Mouse (Mus musculus) small intestine, adult 2 months (tissue): ENCODE measurements around the gene Rab10. TPM values are rescaled to one million over a fixed set of nuclear protein-coding genes. Genes with fewer than 3 reads are reported as not detected.
A peak's percentile ranks its signal among the peaks of the same experiment; 100 is the strongest.

ENCODE experiments used
- H3K27ac ChIP-seq: fragments of 200-500 bp; 2 replicates; pipeline ENCODE4 v1.5.1; 2012; ENCODE audit warnings: low read depth, low read length, control low read depth, inconsistent platforms; ENCODE audit not compliant: insufficient read depth
- H3K27me3 ChIP-seq: fragments of 200-500 bp; 2 replicates; pipeline ENCODE4 v1.6.1; 2012; ENCODE audit warnings: mild to moderate bottlenecking, moderate library complexity, low read length, inconsistent platforms; ENCODE audit not compliant: control insufficient read depth, insufficient read depth
- H3K36me3 ChIP-seq: fragments of 200-500 bp; 2 replicates; pipeline ENCODE4 v1.6.1; 2012; ENCODE audit warnings: mild to moderate bottlenecking, low read length, control low read depth, inconsistent platforms; ENCODE audit not compliant: control insufficient read depth, insufficient read depth
- H3K4me1 ChIP-seq: fragments of 200-500 bp; 2 replicates; pipeline ENCODE4 v1.6.1; 2012; ENCODE audit warnings: low read length, inconsistent platforms, mixed read lengths; ENCODE audit not compliant: control insufficient read depth, insufficient read depth, insufficient read length
- H3K4me3 ChIP-seq: fragments of 200-500 bp; 2 replicates; pipeline ENCODE4 v1.5.1; 2012; ENCODE audit warnings: low read depth, mild to moderate bottlenecking, control low read depth, inconsistent platforms, low read length, moderate library complexity
- CTCF ChIP-seq: fragments of 200-500 bp; IDR thresholded peaks from 2 replicates; pipeline ENCODE4 v1.5.1; 2012; ENCODE audit warnings: low read depth, mild to moderate bottlenecking, control low read depth, inconsistent platforms, low read length, moderate library complexity, mixed read lengths; ENCODE audit not compliant: insufficient replicate concordance, insufficient read length; ENCODE audit errors: extremely low read depth
- POLR2A ChIP-seq: fragments of 200-500 bp; IDR thresholded peaks from 2 replicates; pipeline ENCODE4 v1.6.1; 2012; ENCODE audit warnings: low read depth, mild to moderate bottlenecking, control low read depth, inconsistent platforms, low read length, moderate library complexity
- WGBS: fragments of 180-500 bp; shearing (Covaris S2); methylation state at CpG from one replicate; pipeline ENCODE4 v1.1.7; 2018; 5-methylcytosine and 5-hydroxymethylcytosine counted together
- polyA plus RNA-seq: library from polyadenylated mRNA; depleted of rRNA; stranded (reverse); fragments of >200 nt; gene quantifications from 2 replicates; pipeline ENCODE4 v1.2.3, GENCODE M21; 2012

Rab10 gene
- polyA plus RNA-seq, 1 experiment, result 21.4 TPM

DNA sequence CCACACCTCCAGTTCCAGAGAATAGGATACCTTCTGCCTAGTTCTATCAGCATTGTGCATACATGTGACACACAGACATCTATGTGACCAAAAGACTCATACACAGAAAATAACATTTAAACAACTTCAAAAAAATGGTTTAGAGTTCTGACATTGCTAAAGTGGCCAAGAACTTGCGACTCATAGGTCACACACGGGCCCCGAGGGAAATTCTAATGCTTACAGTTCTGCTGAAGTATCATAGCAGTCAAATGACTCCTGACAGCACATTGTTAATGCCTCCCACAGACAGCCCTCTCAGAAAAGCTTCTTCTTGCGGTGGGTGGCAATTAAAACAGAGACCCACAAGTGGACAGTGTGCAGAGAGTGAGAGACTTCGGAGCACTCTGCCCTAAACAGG, 35.3 kb upstream of the Rab10 start:
- Histone ChIP-seq H3K36me3 (no peaks in the 10 kb centered on the region), H3K4me3 (no peak overlapping the region), H3K4me1 (no peaks in the 10 kb centered on the region), H3K27ac (no peak overlapping the region), H3K27me3 (no peaks in the 10 kb centered on the region)
- 75% methylated on average over 5 of the region's 5 CpGs for WGBS
- TF ChIP-seq CTCF (no peak), POLR2A (no peak)

DNA sequence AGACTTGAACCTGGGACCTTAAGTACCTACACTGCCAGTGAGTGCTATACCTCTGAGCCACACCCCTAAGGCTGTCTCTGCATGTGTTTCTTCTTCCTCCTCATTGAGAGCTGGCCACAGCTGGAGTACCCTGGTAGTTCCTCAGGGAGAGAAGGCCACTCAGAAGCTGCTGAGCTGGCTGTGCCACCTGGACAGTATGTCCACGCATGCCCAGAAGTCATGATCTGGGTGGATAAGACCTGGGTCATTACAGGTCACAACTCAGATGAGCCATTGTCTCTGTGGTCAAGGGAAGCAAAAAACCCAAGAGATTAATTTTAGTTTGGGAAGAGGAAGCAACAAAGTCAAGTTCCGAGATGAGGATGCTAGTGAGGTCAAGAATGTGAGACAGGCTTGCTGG, 34.4 kb upstream of the Rab10 start:
- no peak overlapping the region for H3K27ac ChIP-seq
- no peak overlapping the region for H3K4me3 ChIP-seq
- no peaks in the 10 kb centered on the region for H3K4me1 ChIP-seq
- TF ChIP-seq POLR2A, result no peak
- no peak for TF ChIP-seq CTCF
- H3K27me3 ChIP-seq, result no peaks in the 10 kb centered on the region
- no peaks in the 10 kb centered on the region for H3K36me3 ChIP-seq
- WGBS, result 77% methylated on average over 2 of the region's 2 CpGs

DNA sequence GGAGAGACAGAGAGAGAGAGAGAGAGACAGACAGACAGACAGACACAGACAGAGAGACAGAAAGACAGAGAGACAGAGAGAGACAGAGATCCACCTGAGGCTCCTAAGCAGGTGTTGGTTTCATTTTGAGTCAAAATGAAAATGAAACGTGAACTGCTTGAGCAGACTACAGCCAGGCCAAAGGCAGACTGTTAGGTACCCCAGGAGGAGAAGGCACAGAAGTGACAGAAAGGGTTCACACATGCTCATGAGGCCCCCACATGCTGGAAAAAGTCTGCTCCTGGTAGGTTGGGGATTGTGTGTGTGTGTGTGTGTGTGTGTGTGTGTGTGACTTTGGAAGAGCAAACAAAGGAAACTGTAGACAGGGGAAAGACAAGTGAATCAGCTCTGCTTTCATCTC, 29.2 kb upstream of the Rab10 start:
- H3K4me1 ChIP-seq, result 0 out of 2 replicates have a peak, but pooled peaks cover 3% of the 10 kb centered on the region
- TF ChIP-seq POLR2A, result no peak
- no peak for TF ChIP-seq CTCF
- WGBS, result 32% methylated on average over 1 of the region's 1 CpGs
- peak overlapping the region; percentile 28; the same call in 1 of the 2 replicates for H3K27ac ChIP-seq
- no peaks in the 10 kb centered on the region for H3K27me3 ChIP-seq
- H3K4me3 ChIP-seq, result no peak overlapping the region
- no peaks in the 10 kb centered on the region for H3K36me3 ChIP-seq

DNA sequence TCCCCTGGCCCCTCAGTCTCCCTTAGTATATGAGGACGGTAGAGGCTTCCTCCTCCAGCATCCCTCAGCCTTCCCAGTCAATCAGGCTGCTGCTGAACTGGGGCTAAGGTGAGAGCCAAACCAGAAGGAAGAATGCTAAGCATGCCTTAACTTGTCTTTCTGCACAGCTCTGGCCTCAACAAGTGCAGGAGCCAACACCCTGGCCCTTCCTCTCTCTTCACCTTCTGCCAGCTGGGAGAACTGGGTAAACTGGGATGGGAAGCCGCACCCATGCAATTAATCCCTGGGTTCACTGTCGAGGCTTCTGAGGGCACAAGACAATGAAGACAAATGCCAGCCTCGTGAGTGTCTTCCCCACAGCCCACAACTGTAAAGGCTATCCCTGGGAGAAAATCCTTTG, 19.9 kb upstream of the Rab10 start:
- no peaks in the 10 kb centered on the region for H3K4me1 ChIP-seq
- TF ChIP-seq POLR2A (no peak), CTCF (no peak)
- WGBS, result 65% methylated on average over 4 of the region's 4 CpGs
- H3K27me3 ChIP-seq, result no peaks in the 10 kb centered on the region
- H3K4me3 ChIP-seq, result no peak overlapping the region
- no peak overlapping the region for H3K27ac ChIP-seq
- H3K36me3 ChIP-seq, result no peaks in the 10 kb centered on the region

DNA sequence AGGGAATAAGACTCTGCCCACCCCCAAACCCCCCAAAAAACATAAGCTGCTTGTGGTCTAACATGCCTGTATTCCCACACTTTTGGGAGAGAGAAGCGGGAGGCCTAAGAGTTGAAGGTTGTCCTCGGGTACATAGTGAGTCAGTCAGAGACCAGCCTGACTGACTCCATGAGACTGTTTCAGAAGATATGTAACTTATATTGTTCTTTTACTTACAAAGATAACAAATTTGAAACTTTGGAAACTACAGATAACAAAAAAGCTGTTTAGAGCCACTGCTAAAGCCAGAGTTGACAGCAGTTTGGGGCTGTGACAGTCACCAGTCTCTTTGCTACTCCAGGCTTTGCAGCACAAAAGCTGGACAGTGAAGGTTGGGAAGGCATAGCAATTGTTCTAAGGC, 15.5 kb upstream of the Rab10 start:
- H3K4me3 ChIP-seq, result no peak overlapping the region
- no peaks in the 10 kb centered on the region for H3K4me1 ChIP-seq
- WGBS, result 86% methylated on average over 2 of the region's 2 CpGs
- no peak for TF ChIP-seq POLR2A
- TF ChIP-seq CTCF, result no peak
- no peak overlapping the region for H3K27ac ChIP-seq
- no peaks in the 10 kb centered on the region for H3K27me3 ChIP-seq
- H3K36me3 ChIP-seq, result no peaks in the 10 kb centered on the region

DNA sequence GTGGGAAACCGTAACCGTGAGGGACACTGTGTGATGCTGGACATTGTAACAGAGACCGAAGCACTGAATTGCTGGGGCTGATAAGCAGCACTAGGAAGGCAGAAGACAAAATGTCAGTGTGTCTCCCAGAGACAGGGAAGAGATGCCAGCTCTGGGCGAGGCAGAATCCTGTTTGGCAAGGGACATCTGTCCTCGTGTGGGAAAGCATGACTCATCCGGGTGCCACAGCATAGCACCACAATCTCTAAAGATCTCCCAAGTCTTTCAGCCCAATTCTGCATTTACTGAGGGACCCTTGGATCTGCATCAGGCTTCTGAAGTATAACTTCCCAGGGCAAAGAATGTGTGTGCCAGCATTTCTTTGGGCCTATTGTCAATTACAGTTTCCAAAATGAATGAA, 13.5 kb upstream of the Rab10 start:
- no peaks in the 10 kb centered on the region for H3K4me1 ChIP-seq
- no peak for TF ChIP-seq CTCF
- no peak overlapping the region for H3K27ac ChIP-seq
- no peaks in the 10 kb centered on the region for H3K27me3 ChIP-seq
- WGBS, result 51% methylated on average over 6 of the region's 6 CpGs
- no peaks in the 10 kb centered on the region for H3K36me3 ChIP-seq
- H3K4me3 ChIP-seq, result no peak overlapping the region

DNA sequence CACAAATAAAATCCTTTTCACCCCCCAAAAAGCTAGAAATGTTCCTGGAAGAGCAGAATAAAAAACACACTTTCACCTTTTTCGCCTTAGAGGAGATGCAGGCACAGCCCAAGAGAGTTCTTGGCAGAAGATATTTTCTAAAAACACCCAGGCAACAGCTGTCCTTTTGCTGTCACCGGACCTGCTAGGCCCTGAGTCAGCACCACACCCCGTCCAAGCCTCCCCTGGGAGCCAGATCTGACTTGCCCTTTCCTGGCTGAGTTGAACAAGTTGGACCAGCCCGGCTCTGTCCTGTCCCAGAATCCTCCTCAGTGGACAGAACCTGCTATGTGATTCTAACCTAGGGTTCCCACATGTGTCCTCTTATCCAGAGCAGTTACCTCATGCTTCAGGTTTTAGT, 9.6 kb upstream of the Rab10 start:
- WGBS, result 50% methylated on average over 4 of the region's 4 CpGs
- Histone ChIP-seq H3K27me3 (no peaks in the 10 kb centered on the region), H3K4me3 (no peak overlapping the region), H3K36me3 (no peaks in the 10 kb centered on the region), H3K27ac (no peak overlapping the region), H3K4me1 (no peaks in the 10 kb centered on the region)
- TF ChIP-seq POLR2A (no peak), CTCF (no peak)

DNA sequence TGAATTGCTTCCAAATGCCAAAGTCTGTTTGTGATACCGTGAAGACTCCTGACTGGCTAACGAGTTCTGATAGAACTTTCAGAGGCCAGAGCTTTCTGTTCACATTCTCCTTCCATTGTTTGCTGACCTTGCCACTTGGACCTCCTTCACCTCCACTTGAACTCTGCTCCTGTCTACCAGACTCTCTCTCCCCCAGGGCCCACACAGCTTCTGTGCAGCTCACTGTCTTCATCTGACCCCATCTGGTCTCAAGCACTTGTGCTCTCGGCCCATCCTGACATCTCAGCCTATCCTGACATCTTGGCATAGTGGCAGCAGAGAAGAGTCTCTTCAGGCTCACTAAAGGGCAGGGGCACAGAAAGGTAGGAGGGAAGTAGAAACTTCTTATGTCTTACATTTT, 7.2 kb upstream of the Rab10 start:
- Histone ChIP-seq H3K4me3 (no peak overlapping the region), H3K36me3 (no peaks in the 10 kb centered on the region), H3K4me1 (no peaks in the 10 kb centered on the region), H3K27me3 (no peaks in the 10 kb centered on the region), H3K27ac (no peak overlapping the region)
- 54% methylated on average over 3 of the region's 3 CpGs for WGBS
- TF ChIP-seq CTCF (no peak), POLR2A (no peak)
